Mouse (Mus musculus): ENCODE results near the gene Acvr1b.

The Acvr1b gene

GRCm38 (mm10) chr15:101251930-101252329 is 78.1 kb downstream of the Acvr1b start:
- DNase-seq (ENCODE audit: low spot score), result no peak

- DNase-seq (ENCODE audit: low spot score), result no peak
Measured at GRCm38 (mm10) chr15:101252614-101253013, 78.7 kb downstream of the Acvr1b start.

GRCm38 (mm10) chr15:101253563-101253885 is 79.7 kb downstream of the Acvr1b start:
- no peak for DNase-seq (ENCODE audit: low spot score)

GRCm38 (mm10) chr15:101253886-101254795 is 80.3 kb downstream of the Acvr1b start, which contains the start of gene Nr4a1:
Gene Nr4a1 (plus strand): TSS chr15:101254269.
- peak; percentile 65 for DNase-seq (ENCODE audit: low spot score)

GRCm38 (mm10) chr15:101255842-101256462 is 82.1 kb downstream of the Acvr1b start:
- no peak for DNase-seq (ENCODE audit: low spot score)

- DNase-seq (ENCODE audit: low spot score), result no peak
Measured at GRCm38 (mm10) chr15:101256463-101257206, 82.8 kb downstream of the Acvr1b start.

- DNase-seq (ENCODE audit: low spot score), result no peak
Measured at GRCm38 (mm10) chr15:101258420-101258819, 84.6 kb downstream of the Acvr1b start.

GRCm38 (mm10) chr15:101259922-101260321 is 86.1 kb downstream of the Acvr1b start:
- DNase-seq (ENCODE audit: low spot score), result no peak

- DNase-seq (ENCODE audit: low spot score), result no peak
Measured at GRCm38 (mm10) chr15:101260387-101260786, 86.5 kb downstream of the Acvr1b start.

- DNase-seq (ENCODE audit: low spot score), result no peak
Measured at GRCm38 (mm10) chr15:101260874-101261622, 87.2 kb downstream of the Acvr1b start.

- DNase-seq (ENCODE audit: low spot score), result no peak
Measured at GRCm38 (mm10) chr15:101262502-101262901, 88.6 kb downstream of the Acvr1b start.
